Mouse (Mus musculus): ENCODE data around the gene S1pr4.

Gene S1pr4

DNA sequence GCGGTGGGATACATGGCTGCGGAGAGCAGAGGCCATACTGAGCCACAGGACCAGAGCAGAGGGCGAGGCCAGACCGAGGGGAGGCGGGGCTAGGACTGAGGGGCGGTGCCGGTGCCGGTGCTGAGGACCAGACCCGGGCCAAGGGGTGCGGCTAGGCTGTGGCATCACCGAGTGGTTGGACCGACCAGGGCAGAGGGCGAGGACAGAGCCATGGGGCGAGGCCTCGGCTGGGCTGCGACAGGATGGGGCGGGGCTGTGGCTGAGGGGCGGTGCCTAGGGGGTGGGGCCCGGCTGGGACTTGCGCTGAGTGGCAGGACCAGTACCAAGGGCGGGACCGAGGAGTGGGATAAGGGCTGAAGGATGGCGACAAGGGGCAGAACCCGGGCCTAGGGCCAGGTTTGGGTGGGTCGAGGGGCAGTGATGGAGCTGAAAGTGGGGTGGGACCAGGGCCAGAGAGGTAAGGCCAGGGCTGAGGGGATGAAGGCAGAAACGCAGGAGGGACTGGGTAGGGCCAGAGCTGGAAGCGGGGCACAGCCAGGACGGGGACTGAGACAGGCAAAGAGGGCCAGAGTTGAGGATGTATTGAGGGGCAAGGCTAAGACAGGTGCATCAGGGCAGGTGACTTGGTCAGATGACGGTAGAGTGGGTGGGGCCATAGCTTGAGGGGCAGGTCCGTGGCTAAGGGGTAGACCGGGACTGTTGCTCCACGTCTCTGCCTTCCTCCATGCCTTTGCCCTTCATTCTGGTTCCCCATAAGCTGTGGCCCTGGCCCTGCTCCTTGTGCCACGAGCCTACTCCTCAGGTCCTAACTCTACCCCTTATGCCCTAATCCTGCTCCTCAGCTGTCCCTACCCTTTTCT is 35.3 kb downstream of the S1pr4 start:
- DNase-seq: peak; percentile 67 to 80

GRCm38 (mm10) chr10:81463531-81463930 is 36.4 kb downstream of the S1pr4 start:
- DNase-seq: peak in 1 of 2 experiments; percentile 18

DNA sequence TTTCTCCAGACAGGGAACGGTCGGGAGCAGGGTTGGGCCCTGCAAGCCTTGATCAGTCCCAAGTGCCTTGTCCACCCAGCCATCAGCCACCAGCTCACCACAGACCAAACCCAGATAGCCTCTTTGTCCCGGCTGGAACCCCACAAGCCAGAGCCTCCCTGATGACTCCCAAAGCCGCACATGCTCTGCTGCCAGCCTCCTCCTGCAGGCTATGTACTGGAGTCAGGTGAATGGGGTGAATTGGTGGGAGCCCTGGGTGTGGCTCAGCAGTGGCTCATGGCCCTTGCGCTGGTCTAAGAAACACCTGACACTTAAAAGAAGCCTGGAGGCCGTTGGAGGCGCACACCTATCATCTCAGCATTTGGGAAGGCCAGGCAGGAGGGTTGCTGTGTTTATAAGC is 37.0 kb downstream of the S1pr4 start:
- DNase-seq: peak in 1 of 2 experiments; percentile 20

- no peak for DNase-seq
These were observed 37.5 kb downstream of the S1pr4 start for GRCm38 (mm10) chr10:81462415-81462804.

DNA sequence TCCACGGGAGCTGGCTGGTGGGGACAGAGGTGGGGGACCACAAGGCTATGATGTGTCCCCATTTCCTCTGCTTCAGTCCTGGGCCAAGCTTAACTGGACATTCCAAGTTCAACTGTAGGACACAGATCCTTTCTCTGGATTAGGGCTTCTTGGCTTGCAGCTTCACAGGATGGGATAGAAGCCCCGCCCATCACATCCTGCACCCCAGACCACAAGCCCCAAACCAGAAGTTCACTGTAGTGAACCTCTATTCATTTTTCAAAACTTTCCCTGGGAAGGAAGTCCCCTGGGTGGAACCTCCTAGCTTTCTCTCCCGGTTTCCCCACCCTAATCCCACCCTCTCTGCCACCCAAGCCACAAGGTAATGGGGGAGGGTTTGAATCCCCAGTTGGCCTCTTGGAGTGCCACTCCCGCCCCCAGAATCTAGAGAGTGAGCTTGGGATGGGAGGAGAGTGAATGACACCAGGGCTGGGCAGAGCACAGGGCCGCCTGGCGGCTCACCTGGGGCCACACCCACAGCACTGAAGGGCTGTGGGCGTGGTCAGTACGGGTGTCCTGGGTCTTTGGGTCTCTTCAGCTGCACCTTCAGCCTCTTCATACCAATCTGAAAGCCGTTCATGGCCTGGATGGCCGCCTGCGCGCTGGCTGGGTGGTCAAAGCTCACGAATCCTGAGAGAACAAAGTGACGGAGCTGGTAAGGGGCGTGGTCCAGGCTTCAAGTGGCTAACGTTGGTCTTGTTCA is 38.1 kb downstream of the S1pr4 start:
- DNase-seq: no peak

GRCm38 (mm10) chr10:81460951-81461350 is 39.0 kb downstream of the S1pr4 start:
- no peak for DNase-seq

DNA sequence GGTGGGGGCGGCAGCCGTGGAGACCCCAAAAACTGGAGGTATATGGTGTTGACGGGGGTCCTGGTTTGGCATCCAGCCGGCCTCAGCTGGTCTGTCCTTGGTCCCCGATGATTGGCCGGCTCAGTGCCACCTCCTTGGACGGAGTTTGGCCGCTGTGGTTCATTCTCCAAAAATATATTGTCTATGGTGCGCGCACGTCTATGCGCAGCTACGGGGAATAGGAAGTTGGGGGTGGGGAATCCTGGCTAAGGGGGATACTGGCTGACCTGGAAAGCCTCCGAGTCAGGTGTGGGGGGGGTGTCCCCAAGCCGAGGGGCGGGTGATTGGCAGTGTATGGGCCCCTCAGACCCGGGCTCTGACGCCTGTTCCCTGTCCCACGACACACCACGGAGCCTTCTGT is 39.5 kb downstream of the S1pr4 start:
- DNase-seq: no peak

GRCm38 (mm10) chr10:81459399-81459798 is 40.5 kb downstream of the S1pr4 start:
- DNase-seq: no peak

DNA sequence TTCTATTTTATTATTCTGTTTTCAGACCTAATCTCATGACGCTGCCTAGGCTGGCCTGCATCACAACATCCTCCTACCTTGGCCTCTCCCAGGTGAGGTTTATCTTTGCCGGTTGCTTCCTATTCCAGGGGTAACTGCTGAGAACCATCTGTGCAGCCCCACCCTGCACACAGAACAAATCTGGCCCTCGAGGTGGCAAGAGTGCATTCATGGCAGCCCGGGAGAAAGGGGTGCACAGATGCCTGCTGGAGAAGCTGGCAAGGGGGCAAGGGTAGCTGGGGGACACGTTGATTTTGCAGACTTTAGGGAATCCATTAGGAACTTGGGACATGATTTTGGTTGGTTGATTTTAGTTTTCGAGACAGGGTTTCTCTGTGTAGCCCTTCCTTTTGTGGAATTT is 41.7 kb downstream of the S1pr4 start:
- no peak for DNase-seq

GRCm38 (mm10) chr10:81457624-81458023 is 42.3 kb downstream of the S1pr4 start:
- no peak for DNase-seq

DNA sequence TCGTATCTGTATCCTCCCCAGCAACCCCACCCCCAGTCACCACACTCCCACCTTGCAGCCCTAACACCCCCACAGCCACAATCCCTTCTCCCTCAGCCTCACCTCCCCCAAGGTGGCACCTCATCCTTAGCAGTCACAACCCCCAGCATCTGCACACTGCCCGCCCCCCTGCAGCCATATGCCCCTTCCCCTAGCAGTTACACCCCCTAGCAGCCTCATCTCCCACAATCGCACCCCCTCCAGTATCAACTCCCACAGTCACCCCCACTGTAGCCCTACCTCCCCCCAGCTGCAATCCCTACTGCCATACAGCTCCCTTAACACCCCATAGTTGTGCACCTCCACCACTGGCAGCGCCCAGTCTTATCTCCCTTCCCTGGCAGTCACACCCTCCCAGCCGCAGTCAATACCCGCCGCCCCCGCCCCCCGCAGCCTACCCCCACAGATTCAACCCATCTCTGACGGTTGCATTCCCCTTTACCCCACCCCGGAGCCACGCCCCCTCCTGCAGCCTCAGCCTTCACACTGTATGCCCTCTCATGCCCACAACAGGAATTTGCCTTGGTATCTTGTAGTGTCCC is 42.9 kb downstream of the S1pr4 start:
- DNase-seq: no peak

- peak in 1 of 2 experiments; percentile 20 for DNase-seq
These were observed 44.6 kb downstream of the S1pr4 start, which contains the start of gene Nfic for GRCm38 (mm10) chr10:81455181-81455895. TSS of gene Nfic (minus strand) at chr10:81455635.

GRCm38 (mm10) chr10:81454106-81454505 is 45.8 kb downstream of the S1pr4 start:
- DNase-seq: no peak

DNA sequence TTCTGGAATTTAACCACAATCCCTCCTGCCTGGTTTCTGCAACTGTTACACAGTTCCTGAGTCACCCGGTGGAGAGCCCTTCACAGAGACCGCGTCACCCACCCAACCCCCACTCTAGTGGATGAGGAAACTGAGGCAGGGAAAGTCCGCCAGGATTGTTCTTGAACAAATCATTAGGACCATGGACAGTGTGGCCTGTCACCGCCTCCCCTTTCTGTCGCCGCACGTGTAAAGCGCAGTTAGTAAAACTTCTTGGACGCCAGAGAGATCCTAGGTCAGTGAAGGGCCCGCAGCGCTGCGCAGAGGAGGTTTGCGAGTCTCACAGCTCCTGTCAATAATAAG is 47.0 kb downstream of the S1pr4 start:
- DNase-seq: no peak

- peak in 1 of 2 experiments; percentile 25 for DNase-seq
These were observed 47.5 kb downstream of the S1pr4 start for GRCm38 (mm10) chr10:81452237-81452946.

GRCm38 (mm10) chr10:81451365-81451745 is 48.6 kb downstream of the S1pr4 start:
- DNase-seq: no peak

DNA sequence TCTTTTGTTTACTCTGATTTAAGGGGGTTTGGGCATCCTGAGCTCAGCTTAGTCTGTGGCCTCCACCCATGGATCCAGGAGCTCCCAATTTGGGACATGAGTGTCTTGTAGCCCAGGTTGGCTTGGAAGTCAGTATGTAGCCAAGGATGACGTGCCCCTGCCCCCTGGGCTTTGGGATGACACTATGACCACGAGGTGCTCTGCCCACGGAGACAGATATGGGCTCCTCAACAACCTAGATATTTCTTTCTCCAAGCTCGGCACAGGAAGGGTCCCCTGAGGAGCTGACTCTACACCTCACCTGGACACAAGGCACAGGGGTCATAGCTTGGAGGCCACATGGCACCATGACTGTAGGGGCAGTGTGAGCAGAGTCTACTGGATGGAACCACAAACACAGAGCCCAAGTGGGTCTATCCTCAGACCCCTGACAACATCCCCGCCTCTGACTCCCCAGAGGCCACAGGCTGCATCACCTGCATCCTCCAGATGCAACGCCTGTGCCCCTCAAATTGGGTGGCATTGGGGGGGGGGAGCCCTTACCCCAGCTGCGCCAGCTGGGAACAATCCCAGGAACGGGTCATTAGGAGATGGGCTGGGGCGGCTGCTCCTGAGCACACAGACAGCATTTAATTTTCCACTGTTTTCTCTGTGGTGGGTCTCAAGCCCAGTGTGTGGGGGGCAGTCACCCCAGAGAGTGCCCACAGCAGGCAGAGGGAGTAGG is 49.1 kb downstream of the S1pr4 start:
- DNase-seq: no peak

- DNase-seq: peak; percentile 66 to 87
These were observed 49.8 kb downstream of the S1pr4 start for GRCm38 (mm10) chr10:81450140-81450539.
